Mouse (Mus musculus): ENCODE measurements around the gene Zfp784.

DNA sequence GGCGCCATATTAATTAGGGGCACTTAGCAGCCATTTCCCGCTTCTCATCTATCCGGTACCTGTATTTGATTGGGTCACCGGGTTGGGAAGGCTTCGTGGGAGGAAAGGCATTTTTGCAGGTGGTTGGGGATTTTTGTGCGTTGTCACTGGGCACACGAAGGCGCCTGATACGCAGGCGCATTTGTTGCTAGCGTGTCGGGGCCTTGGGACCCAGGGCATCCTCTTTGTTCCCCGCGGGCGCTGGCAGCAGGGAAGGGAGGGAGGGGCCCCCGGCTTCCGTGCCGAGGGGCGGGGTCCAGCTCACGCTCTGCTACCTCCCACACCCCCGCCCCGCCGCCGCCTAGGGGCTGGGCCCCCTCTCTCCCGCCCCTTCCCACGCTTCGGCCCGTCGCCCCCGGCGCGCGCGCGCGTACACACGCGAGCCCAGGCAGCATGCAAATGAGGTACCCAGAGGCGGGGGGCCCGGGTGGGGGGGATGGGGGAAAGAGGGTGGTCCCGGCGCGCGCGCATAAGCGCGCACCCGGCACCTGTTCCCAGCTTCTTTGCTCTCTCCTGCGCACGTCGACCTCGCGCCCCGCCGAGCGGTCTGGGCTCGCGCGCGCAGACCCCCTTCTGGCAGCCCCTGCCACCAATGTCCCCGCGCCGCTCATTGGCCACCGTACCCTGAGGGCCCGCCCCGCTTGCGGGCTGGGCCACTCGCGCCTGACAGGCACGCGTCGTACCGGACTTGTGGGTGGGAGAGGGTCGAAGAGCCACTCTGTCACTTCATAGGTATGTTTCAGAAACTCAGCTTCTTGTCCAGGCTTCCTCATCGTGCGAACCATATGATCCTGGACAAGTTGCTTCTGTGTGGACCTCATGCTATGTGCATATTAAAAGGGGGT, 22.9 kb downstream of the Zfp784 start, which contains the start of gene Gm44973:
- TF ChIP-seq GATA1 (IDR thresholded peaks at IDR 0.05; ENCODE audit: low read depth, low read length), result peak; percentile 85
- TF ChIP-seq CTCF (IDR thresholded peaks at IDR 0.05 in 2 of 3, conservative IDR thresholded peaks at IDR 0.05 in 1 of 3; ENCODE audit: control insufficient read depth in 1 of 3, insufficient read depth in 1 of 3, low read depth in 2 of 3, low read length in 3 of 3, poor library complexity in 1 of 3, severe bottlenecking in 1 of 3), result no peak
- TF ChIP-seq ETS1 (IDR thresholded peaks at IDR 0.05; ENCODE audit: low read depth, low read length), result peak; percentile 23; the same call in 1 of the 2 replicates
- TF ChIP-seq JUND (IDR thresholded peaks at IDR 0.05; ENCODE audit: low read depth, low read length), result no peak
- 0 out of 2 replicates have a peak, but pooled peaks have one; percentile 14 for TF ChIP-seq MYC (IDR thresholded peaks at IDR 0.05; ENCODE audit: low read depth, low read length)
- peak; percentile 35 to 57; a peak in 2 of 4 replicates for TF ChIP-seq POLR2A (IDR thresholded peaks at IDR 0.05; ENCODE audit: control insufficient read depth in 1 of 2, insufficient read depth in 1 of 2, low read depth in 1 of 2, low read length in 2 of 2, poor library complexity in 1 of 2)
- no peak for TF ChIP-seq CHD1 (IDR thresholded peaks at IDR 0.05; ENCODE audit: low read depth, low read length)
- no peak for TF ChIP-seq RAD21 (IDR thresholded peaks at IDR 0.05; ENCODE audit: low read depth, low read length)
- TF ChIP-seq RCOR1 (IDR thresholded peaks at IDR 0.05; ENCODE audit: low read depth, low read length), result no peak
